Mouse (Mus musculus) embryonic facial prominence, embryonic 10.5 days (tissue): Measurements from ENCODE around the gene Smpd3. TPM values are rescaled to one million over a fixed set of nuclear protein-coding genes. Genes with fewer than 3 reads are reported as not detected.

Experiments used
- DNase-seq: peaks from one replicate; pipeline ENCODE4 v3.0.0-alpha.2; 2017; ENCODE audit warnings: low spot score
- H3K27ac ChIP-seq: fragments of 300-500 bp; sonication (generic); replicated peaks from 2 replicates; pipeline ENCODE4 v1.5.1; 2016; ENCODE audit warnings: mild to moderate bottlenecking
- H3K27me3 ChIP-seq: fragments of 300-500 bp; sonication (generic); replicated peaks from 2 replicates; pipeline ENCODE4 v1.6.1; 2016; ENCODE audit warnings: low read depth, mild to moderate bottlenecking; ENCODE audit not compliant: poor library complexity, severe bottlenecking
- H3K36me3 ChIP-seq: fragments of 300-500 bp; sonication (generic); replicated peaks from 2 replicates; pipeline ENCODE4 v1.6.1; 2016; ENCODE audit warnings: mild to moderate bottlenecking, moderate library complexity
- H3K4me1 ChIP-seq: fragments of 300-500 bp; sonication (generic); 2 replicates; pipeline ENCODE4 v1.6.1; 2016
- H3K4me3 ChIP-seq: fragments of 300-500 bp; sonication (generic); 2 replicates; pipeline ENCODE4 v1.5.1; 2016; ENCODE audit warnings: mild to moderate bottlenecking, moderate library complexity
- H3K9me3 ChIP-seq: fragments of 300-500 bp; sonication (generic); 2 replicates; pipeline ENCODE4 v1.6.1; 2016; ENCODE audit warnings: mild to moderate bottlenecking
- WGBS: fragments of 180-500 bp; shearing (Covaris S2); methylation state at CpG from one replicate; pipeline ENCODE4 v1.1.7; 2016; 5-methylcytosine and 5-hydroxymethylcytosine counted together
- polyA plus RNA-seq: library from polyadenylated mRNA; unstranded; fragments of >200 nt; fragmentation: Nextera tagmentation; extraction: Ambion mirVana; gene quantifications from 2 replicates; pipeline ENCODE4 v1.2.1, GENCODE M21; 2016

Smpd3 gene
- polyA plus RNA-seq, result 4.0 and 5.0 TPM in 2 replicates

- WGBS, result under 1% methylated on average over 45 of the region's 45 CpGs
- Histone ChIP-seq H3K36me3 (no peaks in the 10 kb centered on the region), H3K27me3 (peaks cover 37% of the 10 kb centered on the region), H3K4me1 (peaks cover 37% of the 10 kb centered on the region), H3K9me3 (no peaks in the 10 kb centered on the region), H3K4me3 (peak within 1 kb of the TSS; percentile 61), H3K27ac (peak within 1 kb of the TSS; percentile 84)
- peak; percentile 99 for DNase-seq
Observed at GRCm38 (mm10) chr8:106337852-106338521, at the start of gene Smpd3. Gene Smpd3, minus strand, starts transcription at chr8:106337988.

GRCm38 (mm10) chr8:106381026-106381425 lies 43.2 kb upstream of the Smpd3 start:
- Histone ChIP-seq H3K9me3 (no peaks in the 10 kb centered on the region), H3K27ac (no peak overlapping the region), H3K36me3 (no peaks in the 10 kb centered on the region), H3K27me3 (no peaks in the 10 kb centered on the region), H3K4me1 (peaks cover 16% of the 10 kb centered on the region; the same call in 1 of the 2 replicates), H3K4me3 (no peak overlapping the region)
- WGBS, result 85% methylated on average over 6 of the region's 6 CpGs
- no peak for DNase-seq

- H3K27me3 ChIP-seq, result no peaks in the 10 kb centered on the region
- H3K36me3 ChIP-seq, result no peaks in the 10 kb centered on the region
- H3K4me1 ChIP-seq, result peaks cover 16% of the 10 kb centered on the region; the same call in 1 of the 2 replicates
- no peak for DNase-seq
- H3K4me3 ChIP-seq, result no peak overlapping the region
- H3K27ac ChIP-seq, result no peak overlapping the region
- WGBS, result 87% methylated on average over 5 of the region's 5 CpGs
- H3K9me3 ChIP-seq, result no peaks in the 10 kb centered on the region
Observed at GRCm38 (mm10) chr8:106379357-106379756, 41.6 kb upstream of the Smpd3 start.

GRCm38 (mm10) chr8:106378501-106379048 lies 40.8 kb upstream of the Smpd3 start:
- no peaks in the 10 kb centered on the region for H3K36me3 ChIP-seq
- H3K9me3 ChIP-seq, result no peaks in the 10 kb centered on the region
- DNase-seq, result no peak
- H3K27ac ChIP-seq, result no peak overlapping the region
- 64% methylated on average over 7 of the region's 7 CpGs for WGBS
- no peak overlapping the region for H3K4me3 ChIP-seq
- H3K27me3 ChIP-seq, result no peaks in the 10 kb centered on the region
- H3K4me1 ChIP-seq, result peaks cover 18% of the 10 kb centered on the region; the same call in 1 of the 2 replicates

GRCm38 (mm10) chr8:106376862-106377261 lies 39.1 kb upstream of the Smpd3 start:
- no peaks in the 10 kb centered on the region for H3K27me3 ChIP-seq
- H3K36me3 ChIP-seq, result no peaks in the 10 kb centered on the region
- no peak for DNase-seq
- no peaks in the 10 kb centered on the region for H3K9me3 ChIP-seq
- peaks cover 15% of the 10 kb centered on the region; the same call in 1 of the 2 replicates for H3K4me1 ChIP-seq
- 34% methylated on average over 9 of the region's 9 CpGs for WGBS
- no peak overlapping the region for H3K4me3 ChIP-seq
- no peak overlapping the region for H3K27ac ChIP-seq

GRCm38 (mm10) chr8:106375957-106376356 lies 38.2 kb upstream of the Smpd3 start:
- no peak overlapping the region for H3K27ac ChIP-seq
- H3K4me1 ChIP-seq, result peaks cover 15% of the 10 kb centered on the region; the same call in 1 of the 2 replicates
- WGBS, result 74% methylated on average over 7 of the region's 7 CpGs
- no peaks in the 10 kb centered on the region for H3K36me3 ChIP-seq
- no peaks in the 10 kb centered on the region for H3K9me3 ChIP-seq
- no peaks in the 10 kb centered on the region for H3K27me3 ChIP-seq
- no peak for DNase-seq
- no peak overlapping the region for H3K4me3 ChIP-seq

- Histone ChIP-seq H3K27me3 (no peaks in the 10 kb centered on the region), H3K4me1 (0 out of 2 replicates have a peak, but pooled peaks cover 2% of the 10 kb centered on the region), H3K27ac (no peak overlapping the region), H3K9me3 (no peaks in the 10 kb centered on the region), H3K36me3 (no peaks in the 10 kb centered on the region), H3K4me3 (no peak overlapping the region)
- 88% methylated on average over 7 of the region's 7 CpGs for WGBS
- DNase-seq, result no peak
Observed at GRCm38 (mm10) chr8:106369069-106369468, 31.3 kb upstream of the Smpd3 start.

GRCm38 (mm10) chr8:106368501-106368900 lies 30.7 kb upstream of the Smpd3 start:
- 69% methylated on average over 3 of the region's 3 CpGs for WGBS

GRCm38 (mm10) chr8:106364837-106365236 lies 27.0 kb upstream of the Smpd3 start:
- Histone ChIP-seq H3K9me3 (no peaks in the 10 kb centered on the region), H3K36me3 (no peaks in the 10 kb centered on the region), H3K27ac (no peak overlapping the region), H3K27me3 (no peaks in the 10 kb centered on the region), H3K4me1 (no peaks in the 10 kb centered on the region), H3K4me3 (no peak overlapping the region)
- no peak for DNase-seq
- WGBS, result 84% methylated on average over 5 of the region's 5 CpGs

More at GRCm38 (mm10) chr8:106368501-106368900, 30.7 kb upstream of the Smpd3 start:
- no peaks in the 10 kb centered on the region for H3K9me3 ChIP-seq
- no peak for DNase-seq
- no peak overlapping the region for H3K27ac ChIP-seq
- no peaks in the 10 kb centered on the region for H3K4me1 ChIP-seq
- H3K27me3 ChIP-seq, result no peaks in the 10 kb centered on the region
- H3K4me3 ChIP-seq, result no peak overlapping the region
- H3K36me3 ChIP-seq, result no peaks in the 10 kb centered on the region

GRCm38 (mm10) chr8:106364278-106364677 lies 26.5 kb upstream of the Smpd3 start:
- Histone ChIP-seq H3K9me3 (no peaks in the 10 kb centered on the region), H3K4me1 (no peaks in the 10 kb centered on the region), H3K27ac (no peak overlapping the region), H3K4me3 (no peak overlapping the region), H3K27me3 (no peaks in the 10 kb centered on the region), H3K36me3 (no peaks in the 10 kb centered on the region)
- DNase-seq, result no peak
- WGBS, result 81% methylated on average over 8 of the region's 8 CpGs

GRCm38 (mm10) chr8:106363321-106363720 lies 25.5 kb upstream of the Smpd3 start:
- 82% methylated on average over 8 of the region's 8 CpGs for WGBS
- no peaks in the 10 kb centered on the region for H3K27me3 ChIP-seq
- H3K9me3 ChIP-seq, result no peaks in the 10 kb centered on the region
- H3K4me1 ChIP-seq, result no peaks in the 10 kb centered on the region
- H3K36me3 ChIP-seq, result no peaks in the 10 kb centered on the region
- no peak for DNase-seq
- no peak overlapping the region for H3K27ac ChIP-seq
- H3K4me3 ChIP-seq, result no peak overlapping the region

GRCm38 (mm10) chr8:106359650-106360338 lies 22.0 kb upstream of the Smpd3 start:
- H3K4me1 ChIP-seq, result no peaks in the 10 kb centered on the region
- WGBS, result 74% methylated on average over 4 of the region's 4 CpGs

More at GRCm38 (mm10) chr8:106359650-106360338, 22.0 kb upstream of the Smpd3 start:
- H3K4me3 ChIP-seq, result no peak overlapping the region
- DNase-seq, result no peak
- no peak overlapping the region for H3K27ac ChIP-seq
- H3K36me3 ChIP-seq, result no peaks in the 10 kb centered on the region
- no peaks in the 10 kb centered on the region for H3K9me3 ChIP-seq
- H3K27me3 ChIP-seq, result no peaks in the 10 kb centered on the region
